Comparison of ENCODE assay signal across 9 mouse cellular contexts in genomic region chrX:151049661-151050215, GRCm38 (mm10). TPM values are rescaled to one million over a fixed set of nuclear protein-coding genes. Genes with fewer than 3 reads are reported as not detected.
DNase-seq lines count a peak whose midpoint lies in the region; ATAC-seq and TF ChIP-seq lines count a peak whose summit lies in the region.
"Had no signal": no experiment of that assay in that cellular context is flagged by ENCODE, and none has a peak within 500 bp of the region (broad histone marks: within the 10 kb centered on the region; RNA-seq: fewer than 3 reads in every experiment).

No protein-coding gene starts in this region.

- H3K9ac ChIP-seq in kidney, postnatal 0 days (ENCODE audit: low read depth, low read length) = no peak overlapping the region
- H3K9ac ChIP-seq in embryonic facial prominence, embryonic 11.5 days (replicated peaks; ENCODE audit: low read length) = no peak overlapping the region
- 0 out of 2 replicates have a peak overlapping the region, but pooled peaks have one; percentile 89 for H3K9ac ChIP-seq in hindbrain, embryonic 13.5 days
- H3K9ac ChIP-seq in midbrain, embryonic 15.5 days = no peak overlapping the region

- no peaks in the 10 kb centered on the region for H3K27me3 ChIP-seq in kidney, postnatal 0 days (ENCODE audit: insufficient read depth, low read length)
- no peaks in the 10 kb centered on the region for H3K27me3 ChIP-seq in embryonic facial prominence, embryonic 11.5 days (ENCODE audit: control insufficient read depth, insufficient read depth, low read length)
- H3K27me3 ChIP-seq in hindbrain, embryonic 13.5 days = no peaks in the 10 kb centered on the region
- H3K27me3 ChIP-seq in midbrain, embryonic 15.5 days (replicated peaks) = no peaks in the 10 kb centered on the region

- H3K27ac ChIP-seq in kidney, postnatal 0 days = no peak overlapping the region
- no peak overlapping the region for H3K27ac ChIP-seq in embryonic facial prominence, embryonic 11.5 days (replicated peaks; ENCODE audit: low read depth, low read length)
- H3K27ac ChIP-seq in hindbrain, embryonic 13.5 days = no peak overlapping the region
- H3K27ac ChIP-seq in midbrain, embryonic 15.5 days = no peak overlapping the region

- no peak overlapping the region for H3K4me3 ChIP-seq in kidney, postnatal 0 days (replicated peaks; ENCODE audit: low read depth, low read length)
- no peak overlapping the region for H3K4me3 ChIP-seq in embryonic facial prominence, embryonic 11.5 days (ENCODE audit: low read depth, low read length)
- H3K4me3 ChIP-seq in hindbrain, embryonic 13.5 days = peak overlapping the region; percentile 70; the same call in 1 of the 2 replicates
- no peak overlapping the region for H3K4me3 ChIP-seq in midbrain, embryonic 15.5 days

- WGBS in kidney, postnatal 0 days = 51% methylated on average over 8 of the region's 8 CpGs
- 50% methylated on average over 8 of the region's 8 CpGs for WGBS in embryonic facial prominence, embryonic 11.5 days
- WGBS in hindbrain, embryonic 13.5 days = 50% methylated on average over 8 of the region's 8 CpGs
- WGBS in midbrain, embryonic 15.5 days = 56% methylated on average over 8 of the region's 8 CpGs

- no peaks in the 10 kb centered on the region for H3K4me1 ChIP-seq in kidney, postnatal 0 days (replicated peaks; ENCODE audit: insufficient read depth, low read length)
- H3K4me1 ChIP-seq in embryonic facial prominence, embryonic 11.5 days (ENCODE audit: control insufficient read depth, insufficient read depth, low read length) = no peaks in the 10 kb centered on the region
- H3K4me1 ChIP-seq in hindbrain, embryonic 13.5 days (replicated peaks) = peaks cover 37% of the 10 kb centered on the region
- H3K4me1 ChIP-seq in midbrain, embryonic 15.5 days = peaks cover 23% of the 10 kb centered on the region

- no peak for TF ChIP-seq CTCF in kidney, postnatal 0 days (IDR thresholded peaks at IDR 0.05; ENCODE audit: low read depth)

- H3K4me2 ChIP-seq in kidney, postnatal 0 days (ENCODE audit: low read length) = peak overlapping the region; percentile 65; the same call in 1 of the 2 replicates
- H3K4me2 ChIP-seq in embryonic facial prominence, embryonic 11.5 days (ENCODE audit: low read depth, low read length) = peak overlapping the region; percentile 62; the same call in 1 of the 2 replicates
- peak overlapping the region; percentile 68 for H3K4me2 ChIP-seq in hindbrain, embryonic 13.5 days
- H3K4me2 ChIP-seq in midbrain, embryonic 15.5 days = peak overlapping the region; percentile 63

- ATAC-seq in kidney, postnatal 0 days (replicated peaks; ENCODE audit: low FRiP score, low read depth) = no peak
- ATAC-seq in embryonic facial prominence, embryonic 11.5 days (replicated peaks; ENCODE audit: insufficient number of reproducible peaks, low FRiP score, low TSS enrichment, low read depth) = no peak
- no peak for ATAC-seq in hindbrain, embryonic 13.5 days (ENCODE audit: low FRiP score)
- ATAC-seq in midbrain, embryonic 15.5 days (replicated peaks) = no peak

- no peak for DNase-seq in kidney, postnatal 0 days (ENCODE audit: low spot score)
- no peak for DNase-seq in kidney, adult 9 months
- DNase-seq in embryonic facial prominence, embryonic 11.5 days (ENCODE audit: low spot score) = no peak
- no peak for DNase-seq in layer of hippocampus, adult 11-12 months (ENCODE audit: low spot score)
- no peak for DNase-seq in Muller cell, postnatal 12 days (ENCODE audit: inconsistent ontology term)
- no peak for DNase-seq in frontal cortex, postnatal 14 days (ENCODE audit: low spot score in 2 of 2)
- DNase-seq: thymus, postnatal 14 days had no signal

- no peaks in the 10 kb centered on the region for H3K9me3 ChIP-seq in kidney, postnatal 0 days (replicated peaks; ENCODE audit: low read length)
- no peaks in the 10 kb centered on the region for H3K9me3 ChIP-seq in embryonic facial prominence, embryonic 11.5 days (replicated peaks; ENCODE audit: control insufficient read depth, low read length)
- no peaks in the 10 kb centered on the region; the same call in 1 of the 2 replicates for H3K9me3 ChIP-seq in hindbrain, embryonic 13.5 days
- no peaks in the 10 kb centered on the region for H3K9me3 ChIP-seq in midbrain, embryonic 15.5 days

- H3K36me3 ChIP-seq in kidney, postnatal 0 days (ENCODE audit: insufficient read depth, low read length) = no peaks in the 10 kb centered on the region
- H3K36me3 ChIP-seq in embryonic facial prominence, embryonic 11.5 days (replicated peaks; ENCODE audit: control insufficient read depth, insufficient read depth, low read depth, low read length) = no peaks in the 10 kb centered on the region
- no peaks in the 10 kb centered on the region for H3K36me3 ChIP-seq in hindbrain, embryonic 13.5 days
- no peaks in the 10 kb centered on the region for H3K36me3 ChIP-seq in midbrain, embryonic 15.5 days (replicated peaks)

RNA-seq across cellular contexts. Expression of gene Fgd1, which starts 3.8 kb away (rescaled TPM):
- polyA plus RNA-seq in kidney, postnatal 0 days (2015; fragmentation: Nextera tagmentation; extraction: Ambion mirVana) = 8.7 and 9.7 TPM in 2 replicates
- 9.7 and 10.4 TPM in 2 replicates for polyA plus RNA-seq in embryonic facial prominence, embryonic 11.5 days (2014; fragmentation: Nextera tagmentation; extraction: Ambion mirVana)
- 11.1 and 12.7 TPM in 2 replicates for polyA plus RNA-seq in hindbrain, embryonic 13.5 days (2015; fragmentation: Nextera tagmentation; extraction: Ambion mirVana)
- 15.7 and 16.2 TPM in 2 replicates for polyA plus RNA-seq in midbrain, embryonic 15.5 days (2015; fragmentation: Nextera tagmentation; extraction: Ambion mirVana)

RNA-seq across cellular contexts. Expression of gene Gnl3l, which starts 32.6 kb away (rescaled TPM):
- polyA plus RNA-seq in kidney, postnatal 0 days (2015; fragmentation: Nextera tagmentation; extraction: Ambion mirVana) = 22.0 and 22.1 TPM in 2 replicates
- 31.8 and 35.3 TPM in 2 replicates for polyA plus RNA-seq in embryonic facial prominence, embryonic 11.5 days (2014; fragmentation: Nextera tagmentation; extraction: Ambion mirVana)
- polyA plus RNA-seq in hindbrain, embryonic 13.5 days (2015; fragmentation: Nextera tagmentation; extraction: Ambion mirVana) = 81.7 and 85.0 TPM in 2 replicates
- 86.0 and 97.9 TPM in 2 replicates for polyA plus RNA-seq in midbrain, embryonic 15.5 days (2015; fragmentation: Nextera tagmentation; extraction: Ambion mirVana)

RNA-seq across cellular contexts. Expression of gene Tsr2, which starts 46.6 kb away (rescaled TPM):
- 30.8 and 33.7 TPM in 2 replicates for polyA plus RNA-seq in kidney, postnatal 0 days (2015; fragmentation: Nextera tagmentation; extraction: Ambion mirVana)
- 48.4 and 52.9 TPM in 2 replicates for polyA plus RNA-seq in embryonic facial prominence, embryonic 11.5 days (2014; fragmentation: Nextera tagmentation; extraction: Ambion mirVana)
- polyA plus RNA-seq in hindbrain, embryonic 13.5 days (2015; fragmentation: Nextera tagmentation; extraction: Ambion mirVana) = 31.6 and 33.3 TPM in 2 replicates
- 40.6 and 41.3 TPM in 2 replicates for polyA plus RNA-seq in midbrain, embryonic 15.5 days (2015; fragmentation: Nextera tagmentation; extraction: Ambion mirVana)
